Mouse (Mus musculus): ENCODE results near the gene Rptor. TPM values are rescaled to one million over a fixed set of nuclear protein-coding genes. Genes with fewer than 3 reads are reported as not detected.
A peak's percentile ranks its signal among the peaks of the same experiment; 100 is the strongest.

The Rptor gene
- polyA plus RNA-seq, 1 experiment from 2014 or later: 11.3 TPM

DNA sequence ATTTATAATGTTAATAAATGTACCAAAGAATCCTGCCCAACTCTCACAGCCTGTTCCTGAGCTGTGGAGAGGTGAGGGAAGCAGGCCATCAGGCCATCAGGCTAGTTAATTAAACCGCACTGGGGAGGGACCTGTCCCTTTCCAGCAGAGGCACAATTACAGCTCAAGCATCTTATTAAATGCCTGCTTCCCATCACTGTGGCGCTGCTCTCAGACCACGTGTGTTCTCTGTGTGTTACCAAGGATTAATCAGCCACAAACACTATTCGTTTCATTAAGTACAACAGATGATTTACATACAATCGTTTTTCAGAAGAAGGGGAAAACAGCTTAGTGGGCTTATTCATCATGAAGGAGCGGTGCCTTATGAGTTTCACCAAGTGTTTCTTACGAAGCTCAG lies 142.6 kb downstream of the Rptor start:
- H3K4me1 ChIP-seq (replicated peaks; ENCODE audit: control insufficient read depth, insufficient read depth, low read length): peaks cover 15% of the 10 kb centered on the region
- 37% methylated on average over 7 of the region's 7 CpGs for WGBS
- ATAC-seq: peak; percentile 38; the same call in 1 of the 2 replicates

GRCm38 (mm10) chr11:119754459-119754858 lies 151.8 kb downstream of the Rptor start:
- no peaks in the 10 kb centered on the region for H3K36me3 ChIP-seq (ENCODE audit: control insufficient read depth, insufficient read depth)
- H3K4me2 ChIP-seq (ENCODE audit: low read length): no peak overlapping the region
- H3K27me3 ChIP-seq (replicated peaks; ENCODE audit: control insufficient read depth, insufficient read depth, low read length): no peaks in the 10 kb centered on the region
- H3K4me1 ChIP-seq (replicated peaks; ENCODE audit: control insufficient read depth, insufficient read depth, low read length): peaks cover 4% of the 10 kb centered on the region; the same call in 1 of the 2 replicates
- H3K9me3 ChIP-seq (ENCODE audit: control insufficient read depth, low read length): no peaks in the 10 kb centered on the region
- no peak overlapping the region for H3K4me3 ChIP-seq (replicated peaks; ENCODE audit: low read length)
- H3K9ac ChIP-seq (replicated peaks; ENCODE audit: low read depth, low read length): no peak overlapping the region
- 80% methylated on average over 6 of the region's 6 CpGs for WGBS
- no peak overlapping the region for H3K27ac ChIP-seq (ENCODE audit: low read length)
- ATAC-seq: no peak

More for the DNA sequence above, 142.6 kb downstream of the Rptor start:
- no peak overlapping the region for H3K4me3 ChIP-seq (replicated peaks; ENCODE audit: low read length)
- H3K27ac ChIP-seq (ENCODE audit: low read length): no peak overlapping the region
- no peak overlapping the region for H3K4me2 ChIP-seq (ENCODE audit: low read length)
- H3K9me3 ChIP-seq (ENCODE audit: control insufficient read depth, low read length): no peaks in the 10 kb centered on the region
- H3K36me3 ChIP-seq (ENCODE audit: control insufficient read depth, insufficient read depth): no peaks in the 10 kb centered on the region
- H3K9ac ChIP-seq (replicated peaks; ENCODE audit: low read depth, low read length): no peak overlapping the region
- H3K27me3 ChIP-seq (replicated peaks; ENCODE audit: control insufficient read depth, insufficient read depth, low read length): no peaks in the 10 kb centered on the region

GRCm38 (mm10) chr11:119758214-119758613 lies 155.5 kb downstream of the Rptor start:
- Histone ChIP-seq H3K27ac (ENCODE audit: low read length) (no peak overlapping the region), H3K27me3 (replicated peaks; ENCODE audit: control insufficient read depth, insufficient read depth, low read length) (no peaks in the 10 kb centered on the region), H3K9ac (replicated peaks; ENCODE audit: low read depth, low read length) (no peak overlapping the region), H3K9me3 (ENCODE audit: control insufficient read depth, low read length) (no peaks in the 10 kb centered on the region), H3K4me1 (replicated peaks; ENCODE audit: control insufficient read depth, insufficient read depth, low read length) (peaks cover 4% of the 10 kb centered on the region; the same call in 1 of the 2 replicates), H3K4me2 (ENCODE audit: low read length) (no peak overlapping the region), H3K4me3 (replicated peaks; ENCODE audit: low read length) (no peak overlapping the region), H3K36me3 (ENCODE audit: control insufficient read depth, insufficient read depth) (no peaks in the 10 kb centered on the region)
- ATAC-seq: no peak
- 92% methylated on average over 5 of the region's 5 CpGs for WGBS

- Histone ChIP-seq H3K27ac (ENCODE audit: low read length) (no peak overlapping the region), H3K9ac (replicated peaks; ENCODE audit: low read depth, low read length) (no peak overlapping the region), H3K36me3 (ENCODE audit: control insufficient read depth, insufficient read depth) (no peaks in the 10 kb centered on the region), H3K4me3 (replicated peaks; ENCODE audit: low read length) (no peak overlapping the region), H3K9me3 (ENCODE audit: control insufficient read depth, low read length) (no peaks in the 10 kb centered on the region), H3K27me3 (replicated peaks; ENCODE audit: control insufficient read depth, insufficient read depth, low read length) (no peaks in the 10 kb centered on the region), H3K4me2 (ENCODE audit: low read length) (no peak overlapping the region), H3K4me1 (replicated peaks; ENCODE audit: control insufficient read depth, insufficient read depth, low read length) (peaks cover 4% of the 10 kb centered on the region; the same call in 1 of the 2 replicates)
- 46% methylated on average over 7 of the region's 7 CpGs for WGBS
- no peak for ATAC-seq
Observed at GRCm38 (mm10) chr11:119758705-119759327, 156.1 kb downstream of the Rptor start.

- Histone ChIP-seq H3K9ac (replicated peaks; ENCODE audit: low read depth, low read length) (no peak overlapping the region), H3K4me2 (ENCODE audit: low read length) (no peak overlapping the region), H3K36me3 (ENCODE audit: control insufficient read depth, insufficient read depth) (no peaks in the 10 kb centered on the region)
Observed at GRCm38 (mm10) chr11:119762911-119763310, 160.2 kb downstream of the Rptor start.

DNA sequence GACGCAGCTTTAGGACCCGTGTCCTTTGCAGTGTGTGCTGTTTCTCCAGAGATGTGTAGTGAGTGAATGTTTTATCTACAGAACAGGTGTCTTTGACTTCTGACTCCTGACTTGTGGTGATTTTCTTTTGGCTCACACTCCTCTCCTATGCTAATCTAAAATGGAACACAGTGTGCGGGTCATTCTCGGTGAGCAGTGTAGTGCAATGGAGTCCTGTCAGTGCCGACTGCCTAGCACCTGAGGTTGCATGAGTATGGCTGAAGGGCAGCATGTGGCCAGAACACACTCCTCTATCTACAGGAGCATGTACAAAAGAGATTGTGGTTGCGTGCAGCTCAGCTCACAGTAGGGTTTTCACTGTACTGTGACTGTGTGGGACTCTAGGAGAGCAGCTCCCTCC lies 163.3 kb downstream of the Rptor start:
- Histone ChIP-seq H3K27ac (ENCODE audit: low read length) (no peak overlapping the region), H3K9me3 (ENCODE audit: control insufficient read depth, low read length) (no peaks in the 10 kb centered on the region), H3K27me3 (replicated peaks; ENCODE audit: control insufficient read depth, insufficient read depth, low read length) (no peaks in the 10 kb centered on the region), H3K36me3 (ENCODE audit: control insufficient read depth, insufficient read depth) (no peaks in the 10 kb centered on the region), H3K4me2 (ENCODE audit: low read length) (no peak overlapping the region), H3K9ac (replicated peaks; ENCODE audit: low read depth, low read length) (no peak overlapping the region), H3K4me1 (replicated peaks; ENCODE audit: control insufficient read depth, insufficient read depth, low read length) (peaks cover 5% of the 10 kb centered on the region), H3K4me3 (replicated peaks; ENCODE audit: low read length) (no peak overlapping the region)
- WGBS: 89% methylated on average over 6 of the region's 6 CpGs
- ATAC-seq: no peak

More at GRCm38 (mm10) chr11:119762911-119763310, 160.2 kb downstream of the Rptor start:
- no peak overlapping the region for H3K27ac ChIP-seq (ENCODE audit: low read length)
- WGBS: 80% methylated on average over 9 of the region's 9 CpGs
- peaks cover 10% of the 10 kb centered on the region for H3K4me1 ChIP-seq (replicated peaks; ENCODE audit: control insufficient read depth, insufficient read depth, low read length)
- no peaks in the 10 kb centered on the region for H3K27me3 ChIP-seq (replicated peaks; ENCODE audit: control insufficient read depth, insufficient read depth, low read length)
- no peak for ATAC-seq
- no peak overlapping the region for H3K4me3 ChIP-seq (replicated peaks; ENCODE audit: low read length)
- no peaks in the 10 kb centered on the region for H3K9me3 ChIP-seq (ENCODE audit: control insufficient read depth, low read length)

GRCm38 (mm10) chr11:119766782-119767459 lies 164.2 kb downstream of the Rptor start:
- H3K27ac ChIP-seq (ENCODE audit: low read length): no peak overlapping the region
- no peaks in the 10 kb centered on the region for H3K9me3 ChIP-seq (ENCODE audit: control insufficient read depth, low read length)
- no peaks in the 10 kb centered on the region for H3K27me3 ChIP-seq (replicated peaks; ENCODE audit: control insufficient read depth, insufficient read depth, low read length)
- no peak overlapping the region for H3K4me2 ChIP-seq (ENCODE audit: low read length)
- ATAC-seq: no peak
- H3K36me3 ChIP-seq (ENCODE audit: control insufficient read depth, insufficient read depth): no peaks in the 10 kb centered on the region
- peaks cover 5% of the 10 kb centered on the region for H3K4me1 ChIP-seq (replicated peaks; ENCODE audit: control insufficient read depth, insufficient read depth, low read length)
- H3K4me3 ChIP-seq (replicated peaks; ENCODE audit: low read length): no peak overlapping the region
- no peak overlapping the region for H3K9ac ChIP-seq (replicated peaks; ENCODE audit: low read depth, low read length)
- 38% methylated on average over 5 of the region's 5 CpGs for WGBS

DNA sequence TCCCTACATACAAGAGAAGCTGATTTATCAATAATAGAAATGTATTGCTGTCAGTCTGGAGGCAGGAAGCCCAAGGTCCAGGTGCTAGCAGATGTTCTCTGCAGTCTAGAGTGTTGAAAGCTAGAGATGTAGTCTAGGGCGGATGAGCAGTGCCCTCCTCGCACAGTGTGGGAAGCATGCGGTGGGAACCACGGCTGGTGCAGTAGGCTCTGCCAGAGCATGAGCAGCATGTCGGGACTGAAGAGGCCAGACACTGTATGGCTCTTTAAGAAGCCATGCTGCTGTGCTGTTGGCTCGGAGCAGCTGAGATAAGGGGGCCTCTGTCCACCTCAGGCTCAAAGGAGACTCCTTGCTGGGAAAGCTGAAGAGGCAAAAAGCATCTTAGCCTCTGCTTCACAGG lies 164.8 kb downstream of the Rptor start:
- no peak overlapping the region for H3K27ac ChIP-seq (ENCODE audit: low read length)
- H3K4me2 ChIP-seq (ENCODE audit: low read length): no peak overlapping the region
- no peaks in the 10 kb centered on the region for H3K27me3 ChIP-seq (replicated peaks; ENCODE audit: control insufficient read depth, insufficient read depth, low read length)
- peaks cover 5% of the 10 kb centered on the region for H3K4me1 ChIP-seq (replicated peaks; ENCODE audit: control insufficient read depth, insufficient read depth, low read length)
- no peaks in the 10 kb centered on the region for H3K36me3 ChIP-seq (ENCODE audit: control insufficient read depth, insufficient read depth)
- H3K9ac ChIP-seq (replicated peaks; ENCODE audit: low read depth, low read length): no peak overlapping the region
- ATAC-seq: no peak
- no peak overlapping the region for H3K4me3 ChIP-seq (replicated peaks; ENCODE audit: low read length)
- WGBS: 53% methylated on average over 6 of the region's 6 CpGs
- no peaks in the 10 kb centered on the region for H3K9me3 ChIP-seq (ENCODE audit: control insufficient read depth, low read length)

DNA sequence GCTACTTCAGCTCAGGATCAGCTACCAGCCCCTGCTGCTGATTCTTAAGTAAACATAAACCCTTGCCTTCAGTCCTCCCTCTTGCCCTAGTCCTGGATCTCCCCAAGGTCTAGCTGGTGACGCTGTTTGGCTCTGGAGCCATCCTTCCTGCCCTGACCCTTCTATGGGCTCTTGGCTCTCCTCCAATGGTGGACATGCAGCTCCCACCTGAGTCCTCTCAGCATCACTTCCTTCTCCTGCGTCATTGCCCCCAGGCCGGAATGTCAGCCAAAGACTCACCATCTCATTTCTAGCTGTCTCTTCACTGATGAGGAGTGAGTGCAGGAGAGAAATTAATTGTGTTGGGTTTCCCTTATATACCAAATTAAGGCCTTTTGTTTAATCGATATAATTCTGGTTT lies 165.8 kb downstream of the Rptor start:
- Histone ChIP-seq H3K27ac (ENCODE audit: low read length) (no peak overlapping the region), H3K4me1 (replicated peaks; ENCODE audit: control insufficient read depth, insufficient read depth, low read length) (peaks cover 11% of the 10 kb centered on the region), H3K9me3 (ENCODE audit: control insufficient read depth, low read length) (no peaks in the 10 kb centered on the region), H3K9ac (replicated peaks; ENCODE audit: low read depth, low read length) (no peak overlapping the region), H3K36me3 (ENCODE audit: control insufficient read depth, insufficient read depth) (no peaks in the 10 kb centered on the region), H3K4me2 (ENCODE audit: low read length) (no peak overlapping the region), H3K27me3 (replicated peaks; ENCODE audit: control insufficient read depth, insufficient read depth, low read length) (no peaks in the 10 kb centered on the region), H3K4me3 (replicated peaks; ENCODE audit: low read length) (no peak overlapping the region)
- 88% methylated on average over 4 of the region's 4 CpGs for WGBS
- no peak for ATAC-seq
